Mouse (Mus musculus) CH12.LX (cell line): ENCODE data around the gene Itga4. TPM values are rescaled to one million over a fixed set of nuclear protein-coding genes. Genes with fewer than 3 reads are reported as not detected.

Source experiments
- DNase-seq: peaks from one replicate; pipeline ENCODE4 v3.0.0-alpha.2; 2013; ENCODE audit errors: extremely low read depth
- H3K27ac ChIP-seq: 2 replicates; pipeline ENCODE4 v1.5.1; 2012; ENCODE audit warnings: low read depth, mild to moderate bottlenecking, control low read depth, moderate library complexity; ENCODE audit not compliant: insufficient read depth
- H3K27me3 ChIP-seq: replicated peaks from 2 replicates; pipeline ENCODE3; 2012; ENCODE audit warnings: inconsistent platforms
- H3K36me3 ChIP-seq, 2 experiments: replicated peaks in 1 of 2; 2 replicates each; pipeline versions ENCODE3 to v1.6.1; 2012; ENCODE audit warnings: inconsistent platforms in 1 of 2, low read length in 1 of 2, mild to moderate bottlenecking in 1 of 2, mixed read lengths in 1 of 2, moderate library complexity in 1 of 2; ENCODE audit not compliant: control insufficient read depth in 1 of 2, insufficient read depth in 1 of 2
- H3K4me1 ChIP-seq, 2 experiments: 2 replicates each; pipeline ENCODE4 v1.6.1; 2012; ENCODE audit warnings: inconsistent platforms in 1 of 2, moderate library complexity in 1 of 2; ENCODE audit not compliant: insufficient read depth in 2 of 2, control insufficient read depth in 1 of 2
- H3K4me2 ChIP-seq: 2 replicates; pipeline ENCODE4 v1.6.1; 2012; ENCODE audit warnings: low read depth, mild to moderate bottlenecking, control low read depth; ENCODE audit not compliant: poor library complexity, insufficient read depth, severe bottlenecking
- H3K4me3 ChIP-seq, 3 experiments: fragments of 150-350 bp in 1 of 3; sonication (generic) in 1 of 3; replicated peaks in 1 of 3; 2 replicates each; pipeline versions ENCODE3 to v1.5.1; 2011 to 2012; ENCODE audit warnings: low read depth in 2 of 3, low read length in 2 of 3, mild to moderate bottlenecking in 2 of 3, moderate library complexity in 2 of 3, control low read depth in 1 of 3, improper control_type of control experiment in 1 of 3, inconsistent platforms in 1 of 3, mixed read lengths in 1 of 3; ENCODE audit not compliant: poor library complexity in 1 of 3
- H3K79me2 ChIP-seq: replicated peaks from 2 replicates; pipeline ENCODE4 v1.6.1; 2012; ENCODE audit warnings: mild to moderate bottlenecking, moderate library complexity; ENCODE audit not compliant: control insufficient read depth, poor library complexity, insufficient read depth, severe bottlenecking; ENCODE audit errors: extremely low read depth
- H3K9ac ChIP-seq: 2 replicates; pipeline ENCODE4 v1.6.1; 2012; ENCODE audit warnings: low read depth, mild to moderate bottlenecking, control low read depth, moderate library complexity; ENCODE audit not compliant: insufficient read depth
- H3K9me3 ChIP-seq: replicated peaks from 2 replicates; pipeline ENCODE3; 2012; ENCODE audit warnings: low read length, inconsistent platforms, mixed read lengths
- BHLHE40 ChIP-seq: IDR thresholded peaks from 2 replicates; pipeline ENCODE4 v1.6.1; 2011; ENCODE audit warnings: mild to moderate bottlenecking, low read depth, low read length, improper control_type of control experiment
- E2F4 ChIP-seq: IDR thresholded peaks from 2 replicates; pipeline ENCODE4 v1.6.1; 2011; ENCODE audit warnings: low read depth, low read length, improper control_type of control experiment; ENCODE audit not compliant: insufficient replicate concordance
- ELF1 ChIP-seq: IDR thresholded peaks from 2 replicates; pipeline ENCODE4 v1.6.1; 2014; ENCODE audit warnings: low read depth, mild to moderate bottlenecking, inconsistent platforms, low read length, improper control_type of control experiment
- ETS1 ChIP-seq: conservative IDR thresholded peaks from 2 replicates; pipeline ENCODE4 v1.6.1; 2012; ENCODE audit warnings: low read depth, mild to moderate bottlenecking, inconsistent platforms, low read length, improper control_type of control experiment, moderate library complexity
- GABPA ChIP-seq: IDR thresholded peaks from 2 replicates; pipeline ENCODE4 v1.6.1; 2012; ENCODE audit warnings: low read depth, low read length, improper control_type of control experiment, inconsistent platforms; ENCODE audit not compliant: insufficient replicate concordance
- IRF4 ChIP-seq: IDR thresholded peaks from 2 replicates; pipeline ENCODE4 v1.6.1; 2014; ENCODE audit warnings: low read depth, mild to moderate bottlenecking, inconsistent platforms, low read length, improper control_type of control experiment
- JUN ChIP-seq: IDR thresholded peaks from 2 replicates; pipeline ENCODE4 v1.6.1; 2011; ENCODE audit warnings: low read depth, mild to moderate bottlenecking, low read length, improper control_type of control experiment, moderate library complexity; ENCODE audit not compliant: insufficient read depth
- JUND ChIP-seq: conservative IDR thresholded peaks from 2 replicates; pipeline ENCODE4 v1.6.1; 2011; ENCODE audit warnings: low read depth, low read length, improper control_type of control experiment
- KAT2A ChIP-seq: IDR thresholded peaks from 2 replicates; pipeline ENCODE4 v1.6.1; 2012; ENCODE audit warnings: low read length, improper control_type of control experiment, inconsistent platforms; ENCODE audit not compliant: insufficient replicate concordance
- MAFK ChIP-seq: IDR thresholded peaks from 2 replicates; pipeline ENCODE4 v1.6.1; 2011; ENCODE audit warnings: low read length, improper control_type of control experiment; ENCODE audit not compliant: insufficient replicate concordance
- MAX ChIP-seq: IDR thresholded peaks from 2 replicates; pipeline ENCODE4 v1.6.1; 2011; ENCODE audit warnings: low read length, improper control_type of control experiment
- MAZ ChIP-seq: IDR thresholded peaks from 2 replicates; pipeline ENCODE4 v1.6.1; 2012; ENCODE audit warnings: low read depth, mild to moderate bottlenecking, inconsistent platforms, low read length, improper control_type of control experiment, moderate library complexity
- MYC ChIP-seq: IDR thresholded peaks from 2 replicates; pipeline ENCODE4 v1.6.1; 2011; ENCODE audit warnings: low read depth, mild to moderate bottlenecking, improper control_type of control experiment, low read length
- PAX5 ChIP-seq: IDR thresholded peaks from 2 replicates; pipeline ENCODE4 v1.6.1; 2012; ENCODE audit warnings: low read length, inconsistent platforms, mixed read lengths
- POLR2AphosphoS2 ChIP-seq: IDR thresholded peaks from 2 replicates; pipeline ENCODE4 v1.6.1; 2011; ENCODE audit warnings: low read depth, low read length, improper control_type of control experiment
- RCOR1 ChIP-seq: conservative IDR thresholded peaks from 2 replicates; pipeline ENCODE4 v1.6.1; 2012; ENCODE audit warnings: low read depth, mild to moderate bottlenecking, inconsistent platforms, low read length, improper control_type of control experiment
- TCF12 ChIP-seq: IDR thresholded peaks from 2 replicates; pipeline ENCODE4 v1.6.1; 2014; ENCODE audit warnings: low read depth, mild to moderate bottlenecking, inconsistent platforms, low read length, improper control_type of control experiment
- UBTF ChIP-seq: IDR thresholded peaks from 2 replicates; pipeline ENCODE4 v1.6.1; 2012; ENCODE audit warnings: low read depth, mild to moderate bottlenecking, inconsistent platforms, low read length, improper control_type of control experiment, moderate library complexity
- USF1 ChIP-seq: IDR thresholded peaks from 2 replicates; pipeline ENCODE4 v1.6.1; 2014; ENCODE audit warnings: low read depth, mild to moderate bottlenecking, inconsistent platforms, low read length, improper control_type of control experiment
- ZMIZ1 ChIP-seq: IDR thresholded peaks from 2 replicates; pipeline ENCODE4 v1.6.1; 2012; ENCODE audit warnings: low read depth, mild to moderate bottlenecking, inconsistent platforms, low read length, improper control_type of control experiment
- ZNF384 ChIP-seq: IDR thresholded peaks from 2 replicates; pipeline ENCODE4 v1.6.1; 2012; ENCODE audit warnings: low read depth, low read length, improper control_type of control experiment, inconsistent platforms
- dilution Hi-C: fragments of 300-500 bp; cut with MboI; formaldehyde crosslinking; loops from 2 replicates; pipeline ENCODE4 v1.14.3; 2020; ENCODE audit warnings: low sequenced_read_pairs; ENCODE audit not compliant: extremely low pct_unique_long_range_greater_than_20kb, extremely low pct_ligation_motif_present
- in situ Hi-C: fragments of 300-500 bp; cut with MboI; formaldehyde crosslinking; loops from 3 replicates; pipeline ENCODE4 v1.14.3; 2019; ENCODE audit warnings: low sequenced_read_pairs, low pct_ligation_motif_present, low pct_unique_long_range_greater_than_20kb, mixed read lengths
- polyA plus RNA-seq: library from polyadenylated mRNA; unstranded; fragments of >175 nt; gene quantifications from 2 replicates; pipeline ENCODE4 v1.2.1, GENCODE M21; 2012; ENCODE audit warnings: low read depth; ENCODE audit not compliant: insufficient read length
- total RNA-seq, 2 experiments: library from RNA; depleted of rRNA; stranded (reverse); fragments of 300-350 nt in 1 of 2; fragments of >200 nt in 1 of 2; gene quantifications; 2 replicates each; pipeline ENCODE4 v1.2.3; 2012 to 2014

Gene Itga4
- total and polyA plus RNA-seq, 3 experiments, result 51.2 to 79.3 (median 54.3) TPM

DNA sequence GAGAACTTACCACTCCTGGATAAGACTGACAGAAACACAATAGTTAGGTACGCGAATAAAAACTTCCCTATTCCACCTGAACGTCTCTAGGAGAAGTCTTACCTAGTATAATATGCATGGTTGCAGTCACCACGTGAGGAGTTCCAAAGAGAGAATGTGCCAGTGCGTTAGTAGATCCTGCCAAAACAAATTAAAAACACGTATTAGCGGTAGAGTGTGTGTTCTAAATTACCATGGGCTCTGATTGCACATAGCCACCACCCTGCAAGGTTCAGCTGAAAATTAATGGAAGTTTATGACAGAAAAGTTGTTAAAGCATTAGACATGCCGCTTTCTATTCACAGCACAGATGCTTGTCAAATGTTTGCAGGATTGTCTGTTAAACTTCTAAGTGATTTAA, 87.9 kb downstream of the Itga4 start:
- Histone ChIP-seq H3K4me3 (no peak overlapping the region), H3K79me2 (no peaks in the 10 kb centered on the region), H3K9ac (no peak overlapping the region), H3K27ac (no peak overlapping the region), H3K27me3 (no peaks in the 10 kb centered on the region), H3K4me1 (no peaks in the 10 kb centered on the region), H3K36me3 (peaks cover 31 to 68% of the 10 kb centered on the region in 2 experiments), H3K9me3 (no peaks in the 10 kb centered on the region), H3K4me2 (no peak overlapping the region)
- TF ChIP-seq E2F4, result no peak
- TF ChIP-seq TCF12, result no peak
- TF ChIP-seq MYC, result no peak
- TF ChIP-seq ETS1, result no peak
- no peak for TF ChIP-seq IRF4
- TF ChIP-seq UBTF, result no peak
- TF ChIP-seq ZNF384, result no peak
- TF ChIP-seq MAX, result no peak
- no peak for TF ChIP-seq KAT2A
- no peak for TF ChIP-seq MAFK
- no peak for TF ChIP-seq GABPA
- no peak for TF ChIP-seq PAX5
- in situ Hi-C loops, result no loop called here
- dilution Hi-C loops, result no loop called here
- no peak for DNase-seq

DNA sequence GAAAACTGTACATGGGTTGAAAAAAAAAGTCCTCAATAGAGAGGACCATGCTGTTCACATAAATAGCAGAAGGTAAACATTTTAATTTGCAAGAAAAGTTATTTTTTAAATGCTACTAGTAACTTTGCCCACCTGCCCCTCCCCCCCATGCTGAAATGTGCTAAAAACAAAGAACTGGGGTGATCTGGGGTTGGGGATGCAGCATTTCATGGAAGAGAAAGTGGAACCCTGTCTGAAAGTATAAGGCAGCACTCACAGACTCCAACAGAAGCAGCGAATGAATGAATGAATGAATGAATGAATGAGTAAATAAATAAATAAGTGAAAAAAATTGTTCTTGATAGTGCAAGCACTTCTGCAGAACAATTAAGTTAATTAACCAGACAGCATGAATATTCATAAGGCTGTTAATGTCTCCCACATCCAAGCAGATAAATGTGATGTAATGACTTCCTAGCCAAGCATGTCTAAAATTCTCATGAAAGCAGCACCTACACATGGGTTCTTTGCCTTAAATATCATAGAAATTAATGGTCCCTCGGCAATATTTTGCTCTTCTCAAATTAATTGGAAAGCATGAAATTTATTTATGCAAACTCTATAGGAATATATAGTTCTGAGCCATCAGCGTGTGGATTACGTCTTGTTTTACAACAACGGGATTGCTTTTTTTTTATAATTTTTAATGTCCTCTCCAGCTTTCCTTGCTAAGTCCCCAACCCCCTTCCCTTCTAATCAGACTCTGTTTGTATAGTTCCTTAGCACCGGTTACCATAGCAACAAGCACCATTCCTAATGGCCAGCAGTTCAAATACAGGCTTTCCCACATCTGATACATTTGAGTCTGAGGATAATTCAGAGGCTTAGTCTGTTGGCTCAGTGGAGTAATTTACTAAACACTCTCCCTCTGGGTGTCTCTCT, 96.2 kb downstream of the Itga4 start:
- H3K27me3 ChIP-seq, result no peaks in the 10 kb centered on the region

More for the DNA sequence above, 96.2 kb downstream of the Itga4 start:
- dilution Hi-C loops, result no loop called here
- Histone ChIP-seq H3K79me2 (no peaks in the 10 kb centered on the region), H3K4me3 (no peak overlapping the region), H3K4me1 (peaks cover 0 to 3% of the 10 kb centered on the region in 2 experiments; a peak in 2 of 4 replicates), H3K36me3 (peaks cover 30 to 70% of the 10 kb centered on the region in 2 experiments), H3K4me2 (no peak overlapping the region), H3K27ac (no peak overlapping the region), H3K9ac (no peak overlapping the region), H3K9me3 (no peaks in the 10 kb centered on the region)
- TF ChIP-seq RCOR1, result no peak
- no peak for TF ChIP-seq POLR2AphosphoS2
- TF ChIP-seq KAT2A, result no peak
- TF ChIP-seq MAZ, result no peak
- no peak for TF ChIP-seq JUN
- TF ChIP-seq E2F4, result no peak
- no peak for TF ChIP-seq JUND
- no peak for TF ChIP-seq ZMIZ1
- no peak for TF ChIP-seq GABPA
- TF ChIP-seq IRF4, result no peak
- no peak for TF ChIP-seq BHLHE40
- TF ChIP-seq ELF1, result no peak
- TF ChIP-seq USF1, result no peak
- DNase-seq, result no peak
- in situ Hi-C loops, result loop anchor here (25.0 kb wide), 3 partner anchors 286 to 411 kb away; partner anchors contain the start of gene Itprid2
